Mouse (Mus musculus) hindlimb bud, embryonic 11.5 days (tissue): Measurements from ENCODE around the gene Ambp.

Experiments
- DNase-seq: peaks from one replicate; pipeline ENCODE4 v3.0.0-alpha.2; 2012; ENCODE audit warnings: low read depth, low spot score; ENCODE audit errors: extremely low spot score

Ambp gene

DNA sequence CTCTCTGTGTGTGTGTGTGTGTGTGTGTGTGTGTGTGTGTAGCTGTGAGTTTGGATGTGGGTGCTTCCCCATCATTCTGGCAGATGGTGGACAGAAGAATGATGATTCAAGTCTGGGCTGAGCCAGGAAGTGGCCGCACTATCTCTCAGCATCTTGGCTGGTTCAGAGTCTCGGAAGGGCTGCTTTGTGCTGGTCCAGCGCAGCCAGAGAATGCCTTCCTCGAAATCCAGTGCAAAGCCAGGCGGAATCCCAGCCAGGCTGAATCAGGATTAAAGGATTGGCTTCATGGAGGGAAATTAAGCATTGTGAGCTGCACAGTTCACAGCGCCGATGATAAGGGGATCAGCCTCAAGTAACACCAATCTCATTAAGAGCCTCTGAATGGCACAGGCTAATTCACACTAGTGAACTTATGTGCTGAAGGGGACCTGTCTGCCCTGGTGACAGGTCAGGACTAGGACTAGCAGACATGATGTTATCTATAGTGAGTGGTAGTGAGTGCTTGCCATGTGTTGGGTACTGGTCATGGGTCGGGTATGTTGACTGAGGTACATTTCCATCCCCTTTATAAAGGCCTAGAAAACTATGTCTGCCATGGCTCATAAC, 29.6 kb downstream of the Ambp start:
- no peak for DNase-seq

DNA sequence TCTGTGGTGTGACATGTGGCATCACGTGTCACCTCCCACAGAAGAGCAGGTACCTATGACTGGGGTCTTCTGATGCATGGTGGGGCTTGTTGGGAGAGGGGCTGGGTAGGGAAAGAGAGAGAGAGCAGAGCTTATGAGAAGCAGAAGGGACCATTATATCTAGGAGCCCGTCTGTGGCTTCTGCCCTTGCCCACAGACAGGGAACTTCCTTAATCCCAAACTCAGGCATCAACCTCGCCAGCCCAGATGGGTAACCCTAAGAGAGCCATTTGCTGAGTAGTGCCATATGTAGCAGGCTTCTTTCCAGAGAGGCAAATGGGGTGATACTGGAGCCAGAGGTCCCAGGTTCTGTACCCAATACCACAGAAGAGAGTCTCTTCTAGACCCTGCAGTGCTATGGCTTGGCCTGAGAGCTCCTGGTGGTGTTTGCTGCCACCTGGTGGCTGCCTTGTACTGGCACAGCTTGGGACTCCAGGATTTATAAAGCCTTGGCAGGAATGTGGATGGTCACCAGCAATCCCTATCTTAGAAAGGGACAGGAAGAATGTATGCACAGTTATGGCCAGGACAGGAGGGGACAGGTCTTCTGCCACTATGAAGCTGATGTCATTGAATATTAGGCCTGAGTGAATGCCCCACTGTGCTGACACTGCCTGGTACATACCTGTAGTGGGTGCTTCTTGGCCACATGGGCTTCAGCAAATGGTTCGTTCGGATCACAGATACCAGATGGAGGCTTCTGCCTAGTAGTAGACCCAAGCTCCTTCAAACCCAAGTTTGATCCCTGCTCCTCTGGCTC, 35.8 kb downstream of the Ambp start:
- peak; percentile 61 for DNase-seq

DNA sequence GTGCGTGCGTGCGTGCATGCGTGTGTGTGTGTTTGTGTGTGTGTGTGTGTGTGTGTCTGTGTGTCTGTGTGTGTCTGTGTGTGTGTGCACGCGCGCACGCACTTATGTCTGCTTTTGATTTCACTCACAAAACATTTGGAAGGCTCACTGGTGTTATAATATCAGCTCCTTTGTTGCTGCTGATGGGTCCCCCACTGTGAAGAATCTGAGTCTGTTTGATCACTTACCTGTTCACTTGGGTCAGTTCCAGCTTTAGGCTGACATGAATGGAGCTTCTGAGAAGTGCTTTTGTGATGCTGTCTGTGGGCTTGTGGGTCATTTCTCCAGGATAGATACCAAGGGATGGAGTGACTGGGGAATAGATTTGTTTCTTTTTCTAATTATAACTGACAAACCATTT, 48.9 kb downstream of the Ambp start:
- no peak for DNase-seq

DNA sequence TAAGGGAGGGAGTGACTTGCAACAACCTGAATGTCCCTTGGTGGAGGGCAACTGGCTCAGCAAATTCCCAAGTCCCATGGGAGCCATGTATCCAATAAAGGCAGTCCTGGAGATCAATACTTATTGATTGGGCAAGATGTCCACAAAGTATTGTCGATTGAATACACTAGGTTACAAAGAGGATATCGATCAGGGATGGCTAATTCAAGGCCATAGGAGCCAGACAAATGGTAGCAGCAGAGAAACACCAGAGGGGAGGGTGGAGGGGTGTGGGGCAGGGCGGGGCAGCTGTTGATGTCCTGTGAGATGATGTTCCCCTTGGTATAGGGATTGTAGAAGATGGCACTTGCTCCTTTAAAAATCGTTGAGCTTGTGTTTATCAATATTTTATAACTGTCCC, 52.6 kb downstream of the Ambp start:
- no peak for DNase-seq

DNA sequence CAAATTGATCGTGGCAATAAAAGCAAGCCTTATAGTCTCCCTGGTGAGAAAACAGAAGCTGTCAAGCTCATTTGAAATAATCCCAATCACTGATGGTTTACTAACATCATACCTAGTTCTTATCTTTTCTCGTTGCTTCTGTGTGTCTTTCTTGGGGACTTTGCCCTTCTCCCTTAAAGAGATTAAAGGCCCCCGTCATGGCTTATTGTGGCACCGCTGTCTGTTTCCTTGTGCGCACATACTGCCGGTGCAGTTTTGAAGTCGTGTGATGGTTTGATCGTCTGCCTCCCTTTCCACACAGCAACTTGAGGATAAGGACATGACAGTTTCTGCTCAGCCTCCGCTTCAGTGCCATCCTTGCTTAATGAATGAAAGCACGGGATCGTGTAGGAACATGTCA, 54.1 kb downstream of the Ambp start:
- DNase-seq: no peak

DNA sequence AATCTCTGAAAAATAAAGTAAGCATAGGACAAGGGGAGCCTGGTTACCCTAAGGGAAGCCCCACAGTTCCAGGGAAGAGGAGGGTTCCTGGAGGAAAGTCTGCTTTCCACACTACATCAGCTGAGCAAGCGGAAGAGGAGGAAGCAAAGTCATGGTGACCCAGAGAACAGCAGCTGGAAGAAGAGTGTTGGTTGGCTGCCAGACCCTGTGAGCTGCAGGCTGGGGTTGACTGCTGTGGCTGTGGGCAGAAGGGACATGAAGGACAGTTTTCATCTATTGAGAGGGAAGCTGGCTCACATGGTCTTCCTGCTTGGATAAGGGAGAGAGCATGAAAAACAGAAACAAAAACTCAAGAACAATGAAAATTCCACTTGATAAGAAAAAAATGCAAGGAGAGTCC, 57.0 kb downstream of the Ambp start:
- no peak for DNase-seq
